Mouse (Mus musculus): ENCODE results near the gene Stard9.

GRCm38 (mm10) chr2:120721911-120722310 lies 93.0 kb downstream of the Stard9 start:
- TF ChIP-seq POLR2A (IDR thresholded peaks at IDR 0.05; ENCODE audit: extremely low read depth, insufficient read depth, low read length) = no peak
- no peak for TF ChIP-seq CTCF (IDR thresholded peaks at IDR 0.05; ENCODE audit: extremely low read depth, insufficient read depth, low read length)

All from cortical plate, adult 2 months (tissue).